ENCODE assay signal across 26 mouse cellular contexts in the genomic region with DNA sequence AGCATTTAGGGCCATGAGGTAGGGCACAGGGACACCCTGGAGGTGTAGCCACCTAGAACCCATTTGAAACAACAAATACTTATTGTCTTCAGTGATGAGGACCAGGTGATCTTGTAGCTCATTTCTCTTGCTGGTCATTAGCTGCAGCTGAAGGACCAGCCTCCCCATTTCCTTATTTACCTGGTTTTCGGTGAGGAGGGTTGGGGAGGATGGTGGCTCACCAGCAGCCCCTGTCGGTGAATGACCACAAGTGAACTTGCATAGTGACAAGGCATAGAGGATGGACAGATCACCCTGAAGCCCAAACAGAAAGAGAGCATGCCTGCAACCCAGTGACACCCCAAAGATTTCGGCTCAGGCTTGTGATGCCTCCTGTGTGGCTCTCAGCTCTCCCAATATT. TPM values are rescaled to one million over a fixed set of nuclear protein-coding genes. Genes with fewer than 3 reads are reported as not detected.
"Had no signal": no experiment of that assay in that cellular context is flagged by ENCODE, and none has a peak within 500 bp of the region (broad histone marks: within the 10 kb centered on the region; RNA-seq: fewer than 3 reads in every experiment).

No protein-coding gene starts in this region.

- H3K4me3 ChIP-seq: limb, embryonic 10.5 days; limb, embryonic 13.5 days; liver, embryonic 13.5 days had no signal

- H3K36me3 ChIP-seq: limb, embryonic 10.5 days; limb, embryonic 13.5 days; liver, embryonic 13.5 days had no signal

- H3K4me2 ChIP-seq: limb, embryonic 13.5 days; liver, embryonic 13.5 days; midbrain, embryonic 11.5 days had no signal

- H3K27ac ChIP-seq: limb, embryonic 10.5 days; limb, embryonic 13.5 days; liver, embryonic 13.5 days had no signal

- H3K9me3 ChIP-seq: limb, embryonic 10.5 days; limb, embryonic 13.5 days; liver, embryonic 13.5 days had no signal

- H3K4me1 ChIP-seq: limb, embryonic 10.5 days; limb, embryonic 13.5 days; liver, embryonic 13.5 days had no signal

- DNase-seq: kidney, adult 2 months; kidney, postnatal 10 days; kidney, postnatal 36 days; liver, embryonic 13.5 days; liver, postnatal 0 days; midbrain, embryonic 14.5 days; right cerebral cortex, adult 18-20 months; right cerebral cortex, postnatal 14 days; right cerebral cortex, postnatal 4 days; thymus, adult 2 months; thymus, postnatal 14 days; thymus, postnatal 4 days had no signal

- ATAC-seq: liver, postnatal 0 days had no signal

- H3K27me3 ChIP-seq: limb, embryonic 13.5 days; liver, embryonic 13.5 days had no signal

- H3K9ac ChIP-seq: limb, embryonic 13.5 days; liver, embryonic 13.5 days; liver, postnatal 0 days had no signal

RNA-seq across cellular contexts. Expression of a gene that starts 10.7 kb away (rescaled TPM):
- total RNA-seq: layer of hippocampus, postnatal 14 days; left cerebral cortex, adult 18-20 months; left cerebral cortex, postnatal 25 days; liver, adult 2 months; megakaryocyte-erythroid progenitor cell, adult 5-6 weeks; midbrain, postnatal 0 days had no signal
- polyA plus RNA-seq: kidney, adult 2 months; kidney, embryonic 14.5 days; limb, embryonic 10.5 days; liver, adult 2 months; liver, embryonic 13.5 days; liver, postnatal 0 days; lung, embryonic 16.5 days; midbrain, embryonic 11.5 days; midbrain, embryonic 14.5 days; neural tube, embryonic 11.5 days; neural tube, embryonic 14.5 days; stomach, embryonic 14.5 days; thymus, adult 2 months had no signal
